Mouse (Mus musculus): ENCODE measurements at regions not wholly inside any gene's neighbourhood (a gene's known extent, or its start where the extent isn't known, plus 50 kb on each side); places are given as distances from the start of the nearest gene placed in this dataset.

DNA sequence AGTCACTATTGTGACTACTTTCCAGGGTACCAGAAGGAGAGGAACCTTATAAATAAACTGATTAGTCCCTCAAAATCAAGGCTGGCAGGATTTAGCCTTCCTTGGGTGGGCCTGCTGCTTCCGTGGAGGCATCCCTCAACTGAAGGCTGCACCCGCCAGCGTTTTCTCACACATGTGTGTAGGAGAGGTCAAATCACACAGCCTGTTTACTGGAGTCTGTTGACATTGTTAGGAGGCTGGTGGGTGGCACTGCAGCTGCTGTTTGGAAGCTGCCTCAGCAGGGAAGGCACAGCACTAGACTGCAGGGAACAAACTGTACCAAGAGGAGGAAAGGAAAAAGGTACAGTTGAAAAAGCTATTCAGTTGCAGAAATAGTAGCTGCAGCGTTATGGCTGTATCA is 142.3 kb upstream of the Gm11042 start:
- Histone ChIP-seq H3K36me3 (ENCODE audit: insufficient read depth) (no peaks in the 10 kb centered on the region), H3K9me3 (ENCODE audit: low read length) (no peaks in the 10 kb centered on the region), H3K27ac (ENCODE audit: low read depth, low read length) (0 out of 2 replicates have a peak overlapping the region, but pooled peaks have one; percentile 15), H3K4me1 (ENCODE audit: insufficient read depth) (peaks cover 9% of the 10 kb centered on the region; the same call in 1 of the 2 replicates), H3K9ac (no peak overlapping the region), H3K27me3 (ENCODE audit: insufficient read depth, low read length) (no peaks in the 10 kb centered on the region), H3K4me2 (ENCODE audit: low read depth) (no peak overlapping the region), H3K4me3 (ENCODE audit: low read depth, low read length) (no peak overlapping the region)
- no peak for TF ChIP-seq CTCF (IDR thresholded peaks at IDR 0.05; ENCODE audit: low read depth)
- peak; percentile 83 for ATAC-seq
- DNase-seq: peak; percentile 32
- 19% methylated on average over 4 of the region's 4 CpGs for WGBS

DNA sequence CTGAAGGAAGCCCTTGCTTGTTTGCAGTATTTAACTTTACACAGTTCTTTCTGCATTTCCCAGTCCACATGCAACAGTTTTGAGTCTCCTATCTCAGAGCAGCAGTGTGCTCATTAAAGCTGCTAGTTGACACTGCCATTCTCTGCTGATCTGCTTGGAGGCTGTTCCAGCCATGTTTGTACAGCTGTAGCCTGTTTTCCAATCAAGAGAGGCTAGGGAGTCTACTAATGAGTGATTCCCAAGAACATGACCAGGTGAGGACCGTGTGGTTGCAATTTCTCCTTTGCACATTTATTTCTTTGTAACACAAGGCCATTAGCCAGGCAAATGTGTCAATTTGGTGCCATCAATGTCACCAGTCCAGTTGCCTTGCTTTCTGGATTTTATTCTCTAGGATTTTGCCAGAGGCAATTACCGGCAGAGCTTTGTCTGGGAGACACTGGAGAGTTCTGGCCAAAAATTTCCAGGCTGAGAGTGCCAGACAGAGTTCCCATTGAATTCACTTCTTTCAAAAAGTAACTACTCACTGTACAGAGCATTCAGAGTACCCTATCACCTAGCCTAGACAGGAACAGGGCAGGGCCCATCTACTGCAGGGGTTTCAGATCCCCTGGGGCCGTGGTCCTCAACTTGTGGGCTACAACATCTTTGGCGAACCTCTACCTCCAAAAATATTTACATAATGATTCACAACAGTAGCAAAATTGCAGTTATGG is 136.3 kb upstream of the Gm11042 start:
- no peak overlapping the region for H3K4me3 ChIP-seq (ENCODE audit: low read depth, low read length)
- H3K4me1 ChIP-seq (ENCODE audit: insufficient read depth): no peaks in the 10 kb centered on the region
- no peaks in the 10 kb centered on the region for H3K27me3 ChIP-seq (ENCODE audit: insufficient read depth, low read length)
- no peaks in the 10 kb centered on the region for H3K36me3 ChIP-seq (ENCODE audit: insufficient read depth)
- TF ChIP-seq CTCF (IDR thresholded peaks at IDR 0.05; ENCODE audit: low read depth): no peak
- no peak overlapping the region for H3K4me2 ChIP-seq (ENCODE audit: low read depth)
- WGBS: 37% methylated on average over 4 of the region's 4 CpGs
- H3K9ac ChIP-seq: no peak overlapping the region
- DNase-seq (peak; percentile 22), ATAC-seq (peak; percentile 76)
- no peak overlapping the region for H3K27ac ChIP-seq (ENCODE audit: low read depth, low read length)
- no peaks in the 10 kb centered on the region for H3K9me3 ChIP-seq (ENCODE audit: low read length)

DNA sequence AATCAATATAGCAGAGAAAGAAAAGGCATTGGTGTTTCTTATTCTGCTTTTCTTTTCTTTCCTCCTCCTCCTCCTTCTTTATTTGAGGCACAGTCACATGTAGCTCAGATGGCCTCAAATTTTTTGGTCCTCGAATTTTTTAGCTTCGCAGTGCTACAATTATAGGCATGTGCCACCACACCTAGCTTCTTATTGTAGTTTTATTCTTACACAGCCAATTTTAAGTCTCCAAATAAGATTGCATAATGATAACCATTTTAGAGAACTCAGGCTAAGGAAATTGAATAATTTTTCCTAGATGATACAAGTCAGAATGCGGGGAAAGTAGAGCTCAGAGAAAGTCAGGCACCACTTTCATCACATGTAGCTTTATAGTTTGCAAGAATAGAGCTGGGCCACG is 132.1 kb upstream of the Gm11042 start:
- Histone ChIP-seq H3K27ac (ENCODE audit: low read depth, low read length) (no peak overlapping the region), H3K9me3 (ENCODE audit: low read length) (no peaks in the 10 kb centered on the region), H3K9ac (no peak overlapping the region), H3K4me2 (ENCODE audit: low read depth) (no peak overlapping the region), H3K36me3 (ENCODE audit: insufficient read depth) (no peaks in the 10 kb centered on the region), H3K4me3 (ENCODE audit: low read depth, low read length) (no peak overlapping the region), H3K4me1 (ENCODE audit: insufficient read depth) (no peaks in the 10 kb centered on the region), H3K27me3 (ENCODE audit: insufficient read depth, low read length) (no peaks in the 10 kb centered on the region)
- TF ChIP-seq CTCF (IDR thresholded peaks at IDR 0.05; ENCODE audit: low read depth): no peak
- WGBS: 83% methylated on average over 4 of the region's 4 CpGs
- ATAC-seq (no peak), DNase-seq (no peak)

GRCm38 (mm10) chr12:74434874-74435273 is 118.7 kb upstream of the Gm11042 start:
- Histone ChIP-seq H3K9me3 (ENCODE audit: low read length) (no peaks in the 10 kb centered on the region), H3K27me3 (ENCODE audit: insufficient read depth, low read length) (no peaks in the 10 kb centered on the region), H3K4me2 (ENCODE audit: low read depth) (no peak overlapping the region), H3K9ac (no peak overlapping the region), H3K4me3 (ENCODE audit: low read depth, low read length) (no peak overlapping the region), H3K36me3 (ENCODE audit: insufficient read depth) (no peaks in the 10 kb centered on the region), H3K4me1 (ENCODE audit: insufficient read depth) (no peaks in the 10 kb centered on the region), H3K27ac (ENCODE audit: low read depth, low read length) (no peak overlapping the region)
- DNase-seq: no peak
- 95% methylated on average over 4 of the region's 4 CpGs for WGBS
- ATAC-seq: no peak
- no peak for TF ChIP-seq CTCF (IDR thresholded peaks at IDR 0.05; ENCODE audit: low read depth)

DNA sequence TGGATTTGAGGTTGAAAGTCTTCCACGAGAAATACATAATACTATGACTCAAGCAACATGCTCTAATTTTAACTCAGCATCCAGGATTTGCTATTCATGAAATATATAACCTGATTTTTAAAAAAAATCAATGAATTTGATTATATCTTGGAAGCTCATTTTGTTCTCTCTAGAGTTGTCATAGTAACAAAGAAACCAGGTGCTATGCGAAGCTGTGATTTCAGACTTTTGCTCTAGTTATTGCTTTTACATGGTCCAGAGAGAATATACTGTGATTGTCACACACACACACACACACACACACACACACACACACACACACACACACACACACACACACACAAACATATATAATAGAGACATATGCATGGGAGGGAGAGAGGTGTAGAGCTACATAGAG is 98.5 kb upstream of the Gm11042 start:
- 53% methylated on average over 2 of the region's 2 CpGs for WGBS
- ATAC-seq: peak; percentile 59; the same call in 1 of the 2 replicates
- Histone ChIP-seq H3K27me3 (ENCODE audit: insufficient read depth, low read length) (no peaks in the 10 kb centered on the region), H3K4me3 (ENCODE audit: low read depth, low read length) (no peak overlapping the region), H3K9ac (no peak overlapping the region), H3K4me1 (ENCODE audit: insufficient read depth) (no peaks in the 10 kb centered on the region), H3K9me3 (ENCODE audit: low read length) (no peaks in the 10 kb centered on the region), H3K27ac (ENCODE audit: low read depth, low read length) (no peak overlapping the region), H3K36me3 (ENCODE audit: insufficient read depth) (no peaks in the 10 kb centered on the region), H3K4me2 (ENCODE audit: low read depth) (no peak overlapping the region)
- TF ChIP-seq CTCF (IDR thresholded peaks at IDR 0.05; ENCODE audit: low read depth): no peak
- no peak for DNase-seq

- WGBS: 52% methylated on average over 2 of the region's 2 CpGs
- ATAC-seq: no peak
- no peaks in the 10 kb centered on the region for H3K36me3 ChIP-seq (ENCODE audit: insufficient read depth)
- H3K4me3 ChIP-seq (ENCODE audit: low read depth, low read length): no peak overlapping the region
- no peaks in the 10 kb centered on the region for H3K27me3 ChIP-seq (ENCODE audit: insufficient read depth, low read length)
- peak; percentile 68 for DNase-seq
- H3K4me1 ChIP-seq (ENCODE audit: insufficient read depth): no peaks in the 10 kb centered on the region
- no peak overlapping the region for H3K9ac ChIP-seq
- no peak overlapping the region for H3K4me2 ChIP-seq (ENCODE audit: low read depth)
- TF ChIP-seq CTCF (IDR thresholded peaks at IDR 0.05; ENCODE audit: low read depth): no peak
- H3K27ac ChIP-seq (ENCODE audit: low read depth, low read length): no peak overlapping the region
- no peaks in the 10 kb centered on the region for H3K9me3 ChIP-seq (ENCODE audit: low read length)
Observed at GRCm38 (mm10) chr12:74410511-74410910, 94.3 kb upstream of the Gm11042 start.

DNA sequence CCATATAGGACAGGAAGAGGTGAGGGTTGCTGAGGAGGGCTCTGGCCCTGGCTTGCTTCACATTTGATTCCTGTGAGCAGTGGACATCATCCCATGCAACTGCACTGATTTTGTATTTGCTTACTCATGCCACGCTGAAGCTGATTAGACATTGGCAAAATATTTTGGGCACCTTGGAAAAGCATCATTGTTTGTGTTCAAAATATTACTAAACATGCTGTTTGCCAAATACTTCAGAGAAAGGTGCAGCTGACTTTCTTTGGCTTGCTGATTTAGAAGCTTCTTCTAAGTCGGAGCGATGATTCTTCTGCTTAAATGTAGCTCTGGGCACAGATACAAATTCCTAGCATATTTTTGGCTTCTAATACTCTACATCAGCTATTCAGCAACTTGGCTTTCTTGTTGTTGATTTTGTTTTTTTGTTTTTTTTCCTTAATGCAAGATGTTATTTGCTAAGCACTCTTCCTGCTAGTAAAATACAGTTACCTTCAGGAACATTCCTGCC is 91.4 kb upstream of the Gm11042 start:
- no peak for TF ChIP-seq CTCF (IDR thresholded peaks at IDR 0.05; ENCODE audit: low read depth)
- WGBS: 47% methylated on average over 3 of the region's 3 CpGs
- Histone ChIP-seq H3K27me3 (ENCODE audit: insufficient read depth, low read length) (no peaks in the 10 kb centered on the region), H3K4me1 (ENCODE audit: insufficient read depth) (no peaks in the 10 kb centered on the region), H3K27ac (ENCODE audit: low read depth, low read length) (no peak overlapping the region), H3K4me3 (ENCODE audit: low read depth, low read length) (no peak overlapping the region), H3K9ac (no peak overlapping the region), H3K36me3 (ENCODE audit: insufficient read depth) (no peaks in the 10 kb centered on the region), H3K9me3 (ENCODE audit: low read length) (no peaks in the 10 kb centered on the region), H3K4me2 (ENCODE audit: low read depth) (no peak overlapping the region)
- DNase-seq (peak; percentile 54), ATAC-seq (no peak)
